Mouse (Mus musculus) left cerebral cortex, adult 11 months (tissue): ENCODE results near the gene Tmem131l.

Source experiments
- DNase-seq: peaks from one replicate; pipeline ENCODE4 v3.0.0; 2022; ENCODE audit warnings: low spot score

Tmem131l gene

DNA sequence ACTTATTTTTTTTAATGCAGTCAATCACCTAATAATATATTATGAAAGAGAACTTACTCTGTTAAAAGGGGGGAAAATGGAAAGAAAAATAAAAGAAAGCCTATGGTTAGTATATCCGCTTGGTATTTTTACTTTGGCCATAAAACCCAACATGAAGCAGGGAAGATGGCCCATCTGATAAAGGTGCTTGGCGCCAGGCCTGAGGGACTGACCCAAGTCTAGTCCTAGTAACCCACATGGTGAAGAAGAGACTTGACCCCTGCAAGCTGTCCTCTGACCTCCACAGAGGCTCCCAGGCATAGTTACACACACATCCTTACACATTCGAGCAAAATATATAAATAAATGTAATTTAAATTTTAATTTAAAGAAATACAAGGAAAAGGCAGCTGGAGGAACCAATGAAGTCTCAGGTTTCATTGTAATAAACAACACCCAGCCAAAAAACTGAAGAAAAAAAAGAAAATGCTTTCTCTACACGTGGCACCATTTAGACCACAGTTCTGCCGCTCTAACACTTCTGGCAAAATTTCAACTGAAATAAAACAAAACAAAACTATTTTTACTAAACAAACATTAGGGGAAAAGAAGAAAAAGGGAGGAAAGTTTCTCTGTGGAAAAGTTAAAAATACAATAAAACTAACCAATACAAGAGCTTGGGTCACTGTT lies 28.8 kb downstream of the Tmem131l start:
- DNase-seq, result no peak

DNA sequence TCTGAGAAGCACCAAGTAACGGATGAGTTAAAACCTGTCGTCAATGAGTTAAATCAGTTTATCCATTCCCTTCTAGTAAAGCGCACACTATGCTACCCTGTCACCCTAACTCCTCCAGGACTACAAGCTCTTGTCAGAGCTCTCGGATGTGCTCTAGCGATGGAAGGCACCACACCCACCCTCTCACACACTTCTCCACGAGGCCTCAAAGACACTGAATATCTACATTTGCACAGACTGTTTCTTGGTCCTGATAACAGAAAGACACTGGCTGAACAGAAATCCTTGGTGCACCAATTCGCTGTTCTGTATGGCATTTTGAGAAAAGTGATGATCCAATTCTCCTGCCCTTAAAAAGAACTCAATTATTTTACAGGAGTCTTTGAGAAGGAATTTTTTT lies 34.0 kb downstream of the Tmem131l start:
- DNase-seq, result no peak

DNA sequence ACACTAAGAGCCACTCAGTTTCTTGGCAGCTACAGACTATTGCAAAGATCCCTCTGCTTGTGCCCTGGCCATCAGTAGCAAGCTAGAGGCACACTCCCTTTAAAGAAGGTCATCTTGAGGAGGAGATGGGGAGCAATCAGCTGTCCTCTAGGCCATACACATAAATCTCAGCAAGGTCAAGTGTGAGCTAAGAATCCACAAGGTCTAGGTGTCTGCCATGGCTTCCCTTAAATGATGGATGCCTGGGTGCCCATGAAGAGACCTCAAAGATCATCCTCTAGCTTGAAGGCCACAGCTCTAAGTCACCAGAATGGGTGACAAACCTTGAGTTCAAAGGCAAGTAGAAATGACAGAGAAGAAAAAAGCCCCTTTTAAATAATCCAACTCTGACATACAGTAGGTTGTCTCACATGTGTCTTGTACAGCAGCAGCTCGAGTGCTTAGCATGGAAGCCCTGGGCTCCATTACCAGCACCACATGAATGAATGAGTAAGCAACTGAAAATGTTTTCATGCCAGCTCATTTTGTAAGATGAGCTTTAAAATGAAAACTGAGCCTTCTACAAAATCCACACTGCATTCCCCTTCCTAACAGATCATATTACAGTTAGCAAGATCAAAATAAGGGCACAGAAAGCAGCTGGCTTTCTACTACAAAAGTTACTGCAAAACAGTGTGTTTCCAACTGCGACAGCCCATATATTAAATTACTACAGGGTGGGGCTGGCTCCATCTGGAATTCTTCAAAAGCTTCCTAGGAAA lies 35.5 kb downstream of the Tmem131l start:
- DNase-seq, result no peak

DNA sequence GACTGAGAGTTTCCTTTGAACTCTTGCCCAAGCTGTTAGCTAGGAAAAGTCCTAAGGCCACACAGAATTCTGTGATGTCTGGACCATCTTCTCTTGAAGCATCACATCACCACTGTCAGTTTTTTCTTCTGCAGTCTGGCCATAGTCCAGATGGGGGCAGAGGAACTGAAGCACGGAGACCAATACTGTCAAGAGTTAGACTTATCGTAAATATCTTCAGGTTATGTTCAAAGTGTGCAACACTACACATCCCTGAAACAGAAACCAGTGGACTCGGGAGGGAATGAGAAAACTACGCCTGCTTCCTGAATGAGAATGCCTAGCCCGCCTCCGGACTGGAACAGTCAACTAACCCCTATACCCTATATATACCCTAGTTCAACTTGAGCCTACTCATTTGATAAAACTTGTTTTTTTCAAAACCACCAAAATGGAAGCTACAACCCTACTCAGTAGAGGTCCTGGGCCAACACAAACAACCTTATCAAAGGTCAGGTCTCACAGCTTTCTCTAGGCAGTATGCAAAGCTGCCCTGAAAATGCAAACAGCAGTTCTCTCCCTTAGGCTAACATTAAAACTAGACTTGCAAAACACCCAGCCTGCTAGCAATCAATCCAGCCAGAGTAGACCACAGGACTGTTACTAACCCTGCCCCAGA lies 37.4 kb downstream of the Tmem131l start:
- DNase-seq, result no peak

DNA sequence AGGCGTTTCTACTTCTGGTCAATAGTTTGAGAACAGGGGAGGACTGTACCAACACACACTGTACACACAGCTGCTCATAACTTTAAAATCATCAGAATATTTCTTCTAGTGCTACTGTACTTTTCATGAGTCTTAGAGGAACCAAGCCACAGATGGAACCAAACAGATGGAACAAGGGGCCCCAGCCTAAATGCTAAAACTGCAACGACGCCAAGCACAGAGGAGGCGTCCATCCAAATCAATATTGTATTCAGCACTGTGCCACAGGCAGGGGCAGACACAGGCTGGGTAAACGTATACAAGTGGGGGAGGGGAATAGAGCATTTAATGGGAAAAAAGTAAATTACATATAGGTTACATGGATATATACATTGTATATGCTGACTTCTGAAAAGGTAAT lies 42.4 kb downstream of the Tmem131l start:
- no peak for DNase-seq

DNA sequence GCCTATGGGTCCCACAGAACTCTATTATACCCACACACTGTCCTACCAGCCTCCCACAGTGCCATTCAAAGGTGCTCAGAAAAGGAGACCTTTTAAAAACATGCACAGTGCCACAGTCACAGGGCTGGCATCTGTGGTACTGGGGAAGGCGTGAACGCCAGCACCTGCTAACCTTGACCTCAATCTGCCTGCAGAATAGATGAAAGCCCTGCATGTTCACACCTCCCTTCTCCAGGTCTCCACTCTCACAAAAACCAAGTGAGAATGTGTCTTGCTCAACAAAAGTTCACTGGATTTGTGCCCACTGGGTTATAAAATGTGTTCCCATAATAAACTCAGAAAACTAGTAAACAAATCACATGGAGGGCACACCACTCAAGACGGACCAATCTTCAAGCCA lies 42.9 kb downstream of the Tmem131l start:
- no peak for DNase-seq

DNA sequence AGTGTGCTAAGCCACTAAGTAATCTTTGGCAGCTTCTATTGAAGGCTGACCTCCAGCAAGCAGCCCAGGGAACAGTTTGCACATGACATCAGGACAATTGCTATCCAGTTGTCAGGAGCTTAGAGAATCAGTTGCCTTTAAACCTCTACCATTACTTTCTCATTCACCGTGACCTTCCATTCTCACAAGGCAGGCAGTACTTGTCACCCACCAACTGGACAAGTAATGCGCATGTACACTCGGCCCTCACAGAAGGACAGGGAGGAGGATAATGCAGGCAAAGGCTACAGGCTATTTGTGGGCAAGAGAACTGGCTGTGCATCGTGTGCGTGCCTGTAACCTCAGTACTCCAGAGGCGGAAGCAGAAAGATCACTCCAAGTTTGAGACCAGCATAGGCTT lies 43.9 kb downstream of the Tmem131l start:
- no peak for DNase-seq

DNA sequence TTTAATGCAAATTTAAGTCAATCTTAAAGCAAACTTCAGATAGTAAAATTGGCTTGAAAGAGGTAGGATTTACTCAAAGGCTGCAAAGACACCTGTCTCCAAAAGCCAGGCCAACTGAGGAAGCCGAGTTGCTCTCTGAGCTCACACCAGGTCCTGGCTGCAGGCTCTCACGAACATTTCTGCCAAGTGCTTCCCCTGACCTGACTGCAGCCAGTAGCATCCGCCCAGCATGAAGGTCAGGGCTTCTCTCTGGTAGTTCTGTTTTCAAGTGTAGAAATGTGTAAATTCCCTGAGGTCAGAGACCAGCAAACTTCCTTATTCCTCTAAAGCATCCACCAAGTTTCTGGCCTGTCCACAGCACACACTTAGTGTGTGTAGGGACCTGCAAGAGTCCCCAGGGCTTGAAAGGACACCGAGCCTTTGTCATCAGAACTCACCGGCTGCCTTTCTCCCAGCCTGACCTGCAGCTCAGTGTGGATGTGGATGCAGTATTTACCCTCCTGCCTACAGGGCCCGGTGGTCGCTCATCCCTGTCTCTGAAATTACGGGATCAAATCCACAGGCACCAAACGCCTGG lies 44.6 kb downstream of the Tmem131l start:
- no peak for DNase-seq

DNA sequence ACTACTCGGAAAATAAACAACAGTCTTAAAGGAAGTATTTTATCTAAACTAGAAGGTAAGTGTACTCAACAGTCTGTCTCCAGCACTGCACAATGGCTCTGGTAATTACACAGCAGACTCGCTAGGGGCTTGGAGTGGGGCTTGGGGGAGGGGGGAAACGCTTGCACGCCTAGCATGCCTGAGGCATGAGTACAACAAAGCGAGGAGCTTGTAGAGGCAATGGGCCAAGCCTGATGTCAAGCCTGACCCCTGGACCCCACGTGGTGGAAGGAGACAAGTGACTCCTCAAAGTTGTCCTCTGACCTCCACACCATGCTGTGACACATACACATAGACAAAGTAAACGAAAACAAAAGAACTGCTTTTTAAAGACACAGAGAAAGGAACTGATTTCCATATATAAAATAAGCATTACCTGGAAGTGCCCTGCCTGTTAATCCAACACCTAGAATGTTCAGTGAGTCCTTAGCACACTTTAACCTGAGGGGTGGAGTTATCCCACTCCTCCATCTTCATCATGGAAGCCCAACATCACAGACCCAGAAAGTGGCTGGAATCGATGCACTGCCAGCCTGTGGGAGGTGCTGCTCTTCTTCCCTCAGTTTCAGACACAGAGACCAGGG lies 45.6 kb downstream of the Tmem131l start:
- no peak for DNase-seq

DNA sequence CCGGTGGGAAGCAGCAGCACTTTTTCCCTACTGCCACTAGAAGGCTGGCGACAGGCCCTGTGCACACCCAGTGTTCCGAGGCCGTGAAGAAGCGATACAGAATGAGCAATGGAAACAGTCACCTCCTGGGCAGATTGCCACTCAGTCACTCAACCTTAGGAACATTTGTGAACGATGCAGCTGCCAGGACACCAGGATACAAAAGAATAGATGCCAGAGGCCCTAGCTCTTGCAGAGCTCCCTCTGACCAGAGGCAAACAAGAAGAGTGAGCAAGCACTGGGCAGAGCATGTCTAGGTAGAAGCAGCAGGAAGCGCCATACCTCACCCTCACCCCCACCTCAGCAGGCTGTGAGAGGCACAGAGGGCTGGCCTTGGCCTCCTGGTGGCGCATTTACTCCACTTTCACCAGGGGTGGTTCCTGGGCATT lies 46.9 kb downstream of the Tmem131l start:
- no peak for DNase-seq

DNA sequence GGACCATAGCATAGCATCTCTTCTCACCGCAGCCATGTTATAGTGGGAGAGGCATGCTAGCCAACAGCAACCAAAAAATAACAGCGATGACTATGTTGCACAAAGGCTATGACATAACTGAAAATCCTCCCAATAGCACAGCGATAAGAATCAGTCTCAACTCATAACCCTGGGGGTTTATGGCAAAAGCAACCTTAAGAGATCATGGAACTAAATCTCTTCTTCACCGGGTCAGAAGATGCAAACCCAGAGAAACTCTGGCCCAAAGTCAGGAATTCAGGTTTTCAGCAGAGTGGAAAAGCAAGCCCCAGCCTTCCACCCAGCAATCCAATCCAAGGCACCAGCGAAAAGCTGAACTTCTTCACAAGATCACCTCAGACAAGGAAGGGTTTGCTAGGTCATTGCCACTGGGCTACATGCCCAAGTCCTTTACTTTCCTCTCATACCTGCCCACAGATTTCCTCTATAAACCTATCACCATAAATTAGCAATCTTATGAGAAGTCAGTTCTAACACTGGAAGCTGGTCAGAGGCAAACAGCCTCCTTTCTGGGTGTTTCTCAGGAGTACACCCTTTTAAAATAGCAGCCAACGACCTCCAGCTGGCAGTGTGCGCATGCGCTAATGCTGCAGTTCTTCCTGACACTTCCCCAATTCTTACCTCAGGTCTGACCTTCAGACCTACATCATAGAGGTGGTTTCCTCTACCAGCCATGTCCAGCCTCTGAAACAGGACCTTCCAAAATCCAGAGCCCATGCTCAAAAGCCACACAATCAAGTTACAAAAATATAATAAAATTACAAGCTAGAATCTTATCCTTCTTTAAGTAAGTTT lies 48.1 kb downstream of the Tmem131l start:
- DNase-seq, result no peak

DNA sequence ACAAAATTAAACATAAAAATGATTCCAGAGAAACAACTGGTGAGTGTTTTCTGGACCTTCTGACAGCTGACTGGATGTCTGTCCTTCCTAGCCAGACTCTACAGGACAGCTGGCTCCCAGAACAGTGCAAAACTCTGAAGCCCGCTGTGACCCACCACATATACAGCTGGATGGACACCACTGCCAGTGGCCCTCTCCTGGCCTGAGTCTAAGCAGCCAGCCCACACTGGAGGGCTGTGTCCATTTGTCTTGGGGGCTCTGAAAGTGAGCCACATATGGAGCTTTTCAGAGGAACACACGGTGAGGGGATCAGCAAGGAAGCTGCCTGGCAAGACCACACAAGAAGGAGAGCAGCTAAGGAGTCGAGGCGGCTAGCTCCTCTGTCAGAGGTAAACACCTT lies 51.8 kb downstream of the Tmem131l start:
- no peak for DNase-seq

DNA sequence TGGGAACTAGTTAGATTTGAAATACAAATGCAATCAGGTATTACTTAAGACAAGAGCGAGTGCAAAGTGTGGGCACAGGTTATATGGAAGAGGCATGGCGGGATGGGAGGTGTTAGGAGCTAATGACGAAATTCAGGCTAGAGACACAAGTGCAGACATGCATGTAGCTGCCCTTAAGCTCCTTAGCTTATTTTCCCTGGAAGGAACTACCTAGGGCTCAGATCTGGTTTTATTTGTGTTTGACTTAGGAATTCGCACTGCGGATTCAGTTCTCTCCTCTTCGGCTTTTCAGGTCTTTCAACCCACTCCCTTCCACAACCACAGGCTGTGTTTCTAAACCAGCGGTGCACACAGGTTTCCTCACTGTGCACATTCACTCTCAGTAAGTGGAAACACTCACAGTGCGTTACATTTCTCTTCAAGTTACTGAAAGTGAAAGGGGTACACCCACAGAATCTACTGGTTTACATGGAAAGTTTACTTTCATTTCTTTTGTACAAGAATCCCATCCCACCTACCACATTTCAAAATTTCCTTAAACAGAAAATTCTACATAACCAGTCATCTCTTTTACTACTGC lies 52.4 kb downstream of the Tmem131l start:
- no peak for DNase-seq

DNA sequence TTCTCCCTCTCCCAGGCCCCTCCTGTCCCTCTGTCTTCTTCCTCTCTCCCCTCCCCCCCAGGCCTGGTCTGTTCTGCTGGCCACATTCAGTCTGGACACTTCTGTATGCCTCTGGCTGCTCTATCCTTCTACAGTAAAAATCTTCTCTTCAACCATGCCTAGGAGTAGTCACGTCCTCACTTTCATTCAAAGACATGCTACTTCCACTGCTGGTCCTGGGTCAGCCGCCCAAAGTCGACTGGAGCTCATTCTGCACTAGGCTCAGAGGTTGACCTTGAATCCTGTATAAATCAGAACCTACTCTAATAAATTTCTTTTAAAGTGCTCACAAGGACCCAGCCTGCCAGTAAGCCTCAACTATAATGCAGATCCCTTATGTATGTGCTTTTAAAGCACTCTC lies 53.2 kb downstream of the Tmem131l start:
- DNase-seq, result no peak

DNA sequence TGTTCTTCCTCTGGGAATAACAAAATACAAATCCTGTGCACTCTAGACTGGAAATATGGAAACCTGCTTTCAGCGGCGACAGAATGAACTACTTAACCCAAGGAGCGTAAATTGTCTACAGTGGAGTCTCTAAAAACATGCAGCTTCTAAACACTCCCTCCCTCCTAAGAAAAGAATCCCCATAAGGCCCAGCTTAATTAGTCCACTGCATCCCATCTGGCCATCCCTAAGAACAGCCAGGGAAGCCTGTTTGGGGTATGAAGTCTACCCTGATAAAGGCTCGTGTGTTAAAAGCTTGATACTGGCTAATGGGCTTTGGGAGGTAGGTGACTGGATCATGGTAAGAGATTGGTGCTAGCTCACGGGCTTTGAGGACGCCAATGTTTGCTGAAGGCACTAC lies 54.5 kb downstream of the Tmem131l start:
- no peak for DNase-seq

DNA sequence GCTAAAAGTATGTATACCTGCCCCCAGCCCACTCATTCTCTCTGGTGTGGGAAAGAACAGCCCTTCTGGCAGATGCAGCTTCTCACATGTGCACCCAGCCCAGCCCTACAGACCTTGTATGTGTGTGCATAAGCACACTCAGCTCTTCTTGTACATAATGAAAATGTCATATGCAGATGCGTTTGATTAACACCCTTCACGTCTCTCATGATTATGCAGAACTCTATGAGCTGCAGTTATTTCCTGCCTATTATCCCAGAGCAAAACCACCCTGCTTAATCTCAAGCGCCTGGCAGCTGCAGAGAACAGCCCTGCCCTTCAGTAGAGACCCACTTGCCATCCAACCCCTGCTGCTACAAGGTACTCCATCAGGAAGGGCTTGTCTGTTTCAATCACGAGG lies 55.6 kb downstream of the Tmem131l start:
- no peak for DNase-seq

DNA sequence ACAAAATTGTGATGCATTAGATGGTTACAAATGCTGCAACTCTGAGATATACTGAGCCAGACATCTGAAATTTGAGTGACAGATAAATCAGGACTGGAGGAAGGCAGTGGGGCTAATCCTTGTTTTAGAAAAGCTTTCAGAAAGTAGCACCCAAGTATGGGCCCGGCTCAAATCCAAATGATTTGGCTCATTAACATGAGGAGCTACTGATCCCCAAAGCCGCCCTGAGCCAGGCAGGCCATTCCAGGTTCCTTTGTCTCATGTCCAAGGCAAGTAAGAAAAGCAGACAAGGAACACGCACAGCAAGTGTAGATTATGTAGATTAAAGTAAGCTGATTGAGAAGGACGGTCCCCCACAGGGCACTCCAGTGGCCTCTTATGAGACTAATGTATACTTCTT lies 57.2 kb downstream of the Tmem131l start:
- no peak for DNase-seq

DNA sequence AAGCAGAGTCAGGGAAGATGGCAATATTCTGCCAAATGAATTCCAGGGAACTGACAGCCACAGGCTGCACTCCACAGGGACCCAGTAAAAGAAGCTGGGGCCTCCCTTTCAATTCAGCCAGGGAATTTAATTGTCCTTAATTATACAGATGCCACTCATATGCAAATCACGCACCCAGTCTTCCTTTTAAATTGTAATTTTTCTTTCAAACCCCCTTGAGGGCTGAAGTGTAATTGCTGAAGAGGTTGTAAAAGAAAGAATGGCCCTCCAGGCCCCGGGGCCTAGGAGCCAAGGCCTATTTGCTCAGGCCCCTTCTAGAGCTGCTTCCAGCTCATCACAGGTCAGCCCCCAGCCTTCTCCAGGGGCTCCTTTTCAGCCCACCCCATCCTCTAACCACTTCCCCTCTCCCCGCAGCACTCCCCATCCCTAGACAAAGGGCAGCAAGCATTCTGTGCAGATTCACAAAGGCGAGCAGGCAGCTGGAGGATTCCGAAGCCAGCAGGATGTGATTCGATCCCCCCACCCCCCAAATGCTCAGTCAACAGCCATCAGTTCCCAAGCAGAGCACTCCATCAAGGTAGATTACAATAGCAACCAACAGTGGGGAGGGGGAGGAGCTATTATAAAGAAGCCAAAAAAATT lies 59.6 kb downstream of the Tmem131l start:
- DNase-seq, result peak; percentile 14

DNA sequence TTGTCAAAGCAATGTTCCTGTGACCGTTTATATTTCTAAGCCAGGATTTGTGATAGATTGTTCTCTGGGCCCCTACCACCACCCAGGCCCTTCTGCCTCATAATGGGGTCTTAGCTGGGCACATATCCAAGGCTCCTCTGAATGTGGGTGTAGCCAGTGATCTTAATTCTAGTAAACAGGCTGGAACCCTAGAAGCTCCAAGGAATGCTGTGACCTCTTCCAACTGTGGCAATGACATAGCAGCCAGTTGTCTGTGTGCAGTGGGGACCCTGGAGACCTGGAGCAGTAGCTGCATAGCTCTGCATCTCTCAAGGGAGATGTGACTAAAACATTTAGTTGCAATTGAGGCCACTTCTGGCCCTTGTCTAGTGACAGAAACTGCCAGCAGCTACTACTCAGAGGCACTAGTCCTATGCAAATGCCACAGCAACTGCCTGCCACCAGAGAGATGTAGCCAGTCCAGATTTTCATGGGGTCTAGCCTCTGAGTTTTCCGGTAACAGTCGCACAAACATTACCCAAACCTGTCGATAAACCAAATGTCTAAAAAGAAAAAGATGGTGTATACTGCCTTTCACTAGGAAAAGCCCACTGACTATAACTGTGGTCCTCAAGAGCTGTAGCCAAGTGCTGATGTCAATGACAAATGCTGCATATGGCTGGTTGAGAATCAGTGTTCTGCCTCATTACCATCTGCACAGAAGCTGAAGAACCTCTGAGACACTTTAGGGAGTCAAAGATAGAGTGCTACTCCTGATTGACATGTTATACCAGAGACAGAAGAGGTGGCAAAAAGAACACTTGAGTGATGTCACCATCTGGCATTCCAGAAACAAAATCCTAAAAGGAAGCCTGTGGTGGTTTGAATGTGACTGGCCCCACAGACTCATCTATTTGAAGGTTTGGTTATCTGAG lies 61.2 kb downstream of the Tmem131l start:
- DNase-seq, result no peak

DNA sequence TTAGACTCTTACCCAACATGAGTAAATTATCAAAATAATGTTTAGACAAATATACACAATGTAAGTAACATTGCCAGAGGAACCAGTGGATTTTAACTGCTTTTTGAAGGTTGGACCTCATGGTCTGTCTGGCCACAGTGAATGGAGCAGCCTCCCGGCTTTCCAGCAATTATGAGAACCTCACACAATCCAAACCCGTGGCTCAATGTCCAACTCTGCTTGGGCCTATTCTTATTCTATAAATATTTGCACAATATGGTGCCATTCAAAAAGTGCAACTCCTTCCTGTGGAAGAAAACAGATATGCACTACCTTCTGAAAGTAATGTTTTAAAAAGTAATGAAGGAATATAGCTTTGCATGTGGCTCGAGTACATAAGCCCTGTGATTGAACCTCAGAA lies 62.2 kb downstream of the Tmem131l start:
- no peak for DNase-seq
